Mouse (Mus musculus): ENCODE results near the gene Qrich1. TPM values are rescaled to one million over a fixed set of nuclear protein-coding genes. Genes with fewer than 3 reads are reported as not detected.
A peak's percentile ranks its signal among the peaks of the same experiment; 100 is the strongest.

The Qrich1 gene
- total RNA-seq (2015) (92.3 and 107 TPM in 2 replicates), total RNA-seq (2017) (133 and 134 TPM in 2 replicates)

DNA sequence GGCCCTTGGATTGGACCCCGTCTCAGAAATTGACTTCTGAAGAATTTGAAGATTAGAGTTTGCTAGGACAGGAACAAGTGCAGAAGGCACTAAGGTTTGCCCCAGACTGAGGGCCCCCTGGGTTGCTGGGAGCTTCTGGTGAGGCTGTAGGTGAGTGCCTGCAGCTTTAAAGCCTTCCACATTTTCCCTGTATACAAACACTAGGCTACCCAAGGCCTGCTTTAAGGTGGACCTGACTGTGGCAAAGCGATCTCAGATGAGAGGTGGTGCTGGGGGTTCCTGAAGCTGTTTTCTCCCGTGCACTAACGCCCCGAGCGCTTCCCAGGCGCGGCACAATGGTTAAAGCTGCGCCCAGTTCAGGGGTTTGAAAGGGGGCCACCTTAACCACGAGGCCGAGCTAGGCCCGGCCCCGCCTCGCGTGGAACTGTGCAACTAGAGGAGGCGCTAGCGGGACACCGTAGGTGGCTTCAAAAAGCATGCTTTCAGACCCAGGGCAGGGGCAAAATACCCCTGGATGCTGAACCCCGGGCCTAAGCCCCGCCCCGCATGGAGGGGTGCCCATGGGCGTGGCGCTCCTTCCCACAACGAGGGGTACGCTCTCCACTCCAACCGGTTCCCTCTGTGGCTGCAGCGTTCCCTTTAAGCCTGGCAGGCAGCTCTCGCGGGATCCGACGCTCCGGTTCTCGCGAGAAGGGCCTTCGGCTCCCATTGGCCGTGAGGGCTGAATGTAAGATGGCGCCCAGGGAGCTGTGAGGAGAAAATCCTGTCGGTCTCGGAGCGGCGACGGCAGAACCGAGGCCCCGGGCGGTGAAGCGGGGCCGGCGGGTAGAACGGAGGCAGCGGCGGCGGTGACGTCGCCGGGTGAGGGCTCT lies at the start of gene Qrich1:
Qrich1 (plus strand) TSS at position 427 of the 872 bp plus-strand sequence.
- peak; percentile 87 for ATAC-seq (replicated peaks; ENCODE audit: poor library complexity)

DNA sequence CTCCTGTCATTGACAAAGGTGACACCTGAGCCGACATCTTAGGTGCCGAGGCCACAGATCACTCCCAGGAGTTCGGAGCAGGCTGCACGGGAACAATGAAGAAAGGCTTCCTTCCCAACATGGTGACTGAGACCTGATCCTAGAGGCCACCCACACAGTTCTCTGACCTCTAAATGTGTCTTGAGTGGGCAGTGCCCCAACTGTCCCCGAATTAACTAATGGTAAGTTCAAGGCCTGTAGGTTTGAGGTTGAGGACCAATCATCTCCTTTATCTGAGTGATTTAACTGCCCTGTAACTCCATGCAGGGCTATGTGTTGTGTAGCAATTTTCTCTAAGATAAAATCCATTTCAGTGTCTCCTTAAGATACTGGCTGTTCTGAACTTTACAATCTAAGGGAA lies 47.2 kb upstream of the Qrich1 start:
- no peak for ATAC-seq (replicated peaks; ENCODE audit: poor library complexity)

DNA sequence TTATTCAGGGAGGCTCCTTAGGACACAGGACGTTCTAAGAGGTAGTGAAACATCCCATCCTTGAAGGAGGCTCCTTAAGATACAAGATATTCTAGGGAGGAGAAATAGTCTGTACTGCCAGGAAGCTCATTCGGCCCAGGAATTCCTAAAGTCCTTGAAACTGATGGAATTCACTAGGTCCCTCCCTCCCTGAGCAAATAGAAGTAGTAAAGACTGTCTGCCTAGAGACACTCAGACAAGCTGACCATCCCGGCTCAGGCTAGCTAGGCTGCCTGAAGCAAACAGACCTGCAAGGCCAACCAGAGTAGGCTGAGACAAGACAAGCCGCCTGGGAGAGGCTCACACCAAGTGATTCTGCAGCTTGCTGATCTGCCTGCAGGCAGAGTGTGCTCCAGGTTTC lies 46.8 kb upstream of the Qrich1 start:
- ATAC-seq (replicated peaks; ENCODE audit: poor library complexity): no peak

DNA sequence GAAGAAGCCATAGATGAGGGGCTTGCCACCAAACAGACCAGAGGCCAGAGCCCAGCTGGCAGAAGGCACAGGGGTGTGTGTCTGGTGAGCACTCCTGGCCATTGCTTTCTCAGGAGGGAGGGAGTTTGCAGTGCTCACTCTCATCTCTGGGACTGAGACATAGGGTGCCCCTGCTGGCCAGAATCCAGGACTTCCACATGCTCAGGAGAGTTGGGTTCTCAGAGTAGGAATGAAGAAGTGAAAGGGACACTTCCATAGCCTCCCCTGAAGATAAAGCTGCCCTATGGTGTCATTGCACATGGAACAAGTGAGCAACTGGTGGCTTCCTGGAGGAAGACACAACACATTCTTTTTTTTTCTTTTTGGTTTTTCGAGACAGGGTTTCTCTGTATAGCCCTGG lies 42.1 kb upstream of the Qrich1 start:
- peak; percentile 80 for ATAC-seq (replicated peaks; ENCODE audit: poor library complexity)

DNA sequence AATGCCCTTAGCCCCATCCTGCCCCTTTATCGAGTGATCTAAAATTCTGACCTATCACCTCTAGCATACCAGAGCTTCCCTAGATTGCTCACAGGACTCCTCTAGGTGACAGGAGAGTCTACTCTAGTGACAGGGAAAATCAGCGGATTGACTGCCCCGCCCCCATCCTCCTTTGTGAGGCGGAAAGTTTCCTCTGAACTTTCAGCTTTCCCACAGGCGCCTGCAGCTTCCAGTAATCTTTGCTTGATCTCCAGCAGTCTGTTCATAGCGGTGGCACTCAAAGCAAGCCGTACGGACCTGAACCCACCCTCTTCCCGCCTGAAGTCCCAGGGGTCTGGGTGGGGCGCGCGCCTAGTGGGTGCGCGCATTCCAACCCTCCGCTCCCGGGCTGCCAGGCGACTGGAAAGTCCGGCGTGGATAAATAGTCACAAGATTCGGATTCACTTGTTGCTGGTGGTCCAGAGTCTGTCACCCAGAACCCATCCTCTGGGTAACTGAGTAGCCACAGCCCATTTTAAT lies 37.9 kb upstream of the Qrich1 start:
- peak; percentile 24; the same call in 1 of the 2 replicates for ATAC-seq (replicated peaks; ENCODE audit: poor library complexity)

DNA sequence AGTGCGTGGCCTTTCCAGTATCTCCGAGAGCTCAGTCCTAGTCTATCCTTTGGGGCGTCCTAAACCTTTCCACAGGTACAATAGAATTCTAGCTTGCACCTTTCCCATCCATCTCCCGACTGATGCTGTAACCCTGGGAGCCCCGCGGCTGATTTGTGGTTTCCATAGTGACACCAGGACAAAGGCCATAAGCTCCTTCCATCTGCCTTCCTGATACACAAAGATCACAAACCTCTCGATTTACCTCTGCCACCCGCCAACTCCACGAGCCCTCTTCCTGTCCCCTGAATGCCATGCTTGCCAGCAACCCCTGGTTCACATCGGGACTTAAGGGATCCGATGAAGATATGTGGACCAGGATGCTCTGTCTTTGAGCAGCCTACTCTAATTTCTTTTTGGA lies 37.4 kb upstream of the Qrich1 start:
- no peak for ATAC-seq (replicated peaks; ENCODE audit: poor library complexity)

DNA sequence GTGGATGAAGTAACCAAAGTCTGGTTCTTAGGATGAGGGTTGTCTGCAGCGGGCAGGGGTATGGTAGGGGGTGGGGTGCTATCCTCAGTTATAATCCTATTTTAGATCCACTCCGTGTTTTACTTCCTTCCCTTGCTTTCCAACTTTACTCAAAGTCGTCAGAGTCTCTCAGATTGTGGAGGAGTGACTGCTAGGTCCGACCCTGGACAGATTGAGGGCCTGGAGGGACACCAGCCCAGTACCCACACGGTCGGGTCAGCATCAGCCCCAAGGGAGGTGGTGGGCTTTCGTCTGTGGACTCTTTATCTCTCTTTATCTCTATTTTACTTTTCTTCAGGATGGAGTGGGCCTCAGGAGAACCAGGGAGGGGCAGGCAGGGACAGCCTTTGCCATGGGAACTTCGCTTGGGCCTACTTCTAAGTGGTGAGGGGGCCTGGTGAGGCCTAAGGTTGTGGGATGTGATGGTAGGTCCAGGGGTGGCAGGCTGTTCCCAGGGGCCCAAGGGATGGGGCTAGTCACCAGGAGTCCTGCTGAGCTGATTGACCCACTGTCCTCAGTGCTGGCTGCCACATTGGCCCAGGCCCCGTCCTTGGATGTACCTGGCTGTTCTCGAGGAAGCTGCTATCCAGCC lies 36.8 kb upstream of the Qrich1 start, which contains the start of gene Lamb2:
Lamb2 (plus strand) TSS at position 16 of the 631 bp plus-strand sequence.
- ATAC-seq (replicated peaks; ENCODE audit: poor library complexity): peak; percentile 45; the same call in 1 of the 2 replicates

DNA sequence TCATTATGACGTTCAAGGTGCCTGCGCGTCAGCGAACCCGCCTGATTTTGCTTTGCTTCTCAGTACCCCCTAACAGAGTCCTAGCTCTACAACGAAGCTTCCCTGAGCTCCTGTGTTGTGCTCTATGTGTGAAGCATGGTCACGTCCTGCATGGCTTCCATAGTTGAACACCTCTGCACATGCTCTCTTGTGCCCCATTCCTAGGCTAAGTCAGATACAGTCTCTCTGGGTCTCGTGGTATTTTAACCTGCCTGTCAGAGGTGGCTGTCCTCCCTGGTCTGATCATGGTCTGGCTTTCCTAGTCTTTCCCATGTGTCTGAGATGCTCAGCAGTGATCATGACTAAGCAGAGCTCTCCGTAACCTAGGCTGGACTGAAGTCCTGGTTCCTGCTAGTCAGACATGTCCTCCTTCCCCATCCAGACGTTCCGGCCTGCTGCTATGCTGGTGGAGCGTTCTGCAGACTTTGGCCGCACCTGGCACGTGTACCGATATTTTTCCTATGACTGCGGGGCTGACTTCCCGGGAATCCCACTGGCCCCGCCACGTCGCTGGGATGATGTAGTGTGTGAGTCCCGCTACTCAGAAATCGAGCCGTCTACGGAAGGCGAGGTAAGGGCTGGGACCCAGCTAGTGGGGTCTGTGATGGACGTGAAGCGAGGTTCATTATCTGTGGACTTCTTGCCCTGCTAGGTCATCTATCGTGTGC lies 35.6 kb upstream of the Qrich1 start:
- no peak for ATAC-seq (replicated peaks; ENCODE audit: poor library complexity)

DNA sequence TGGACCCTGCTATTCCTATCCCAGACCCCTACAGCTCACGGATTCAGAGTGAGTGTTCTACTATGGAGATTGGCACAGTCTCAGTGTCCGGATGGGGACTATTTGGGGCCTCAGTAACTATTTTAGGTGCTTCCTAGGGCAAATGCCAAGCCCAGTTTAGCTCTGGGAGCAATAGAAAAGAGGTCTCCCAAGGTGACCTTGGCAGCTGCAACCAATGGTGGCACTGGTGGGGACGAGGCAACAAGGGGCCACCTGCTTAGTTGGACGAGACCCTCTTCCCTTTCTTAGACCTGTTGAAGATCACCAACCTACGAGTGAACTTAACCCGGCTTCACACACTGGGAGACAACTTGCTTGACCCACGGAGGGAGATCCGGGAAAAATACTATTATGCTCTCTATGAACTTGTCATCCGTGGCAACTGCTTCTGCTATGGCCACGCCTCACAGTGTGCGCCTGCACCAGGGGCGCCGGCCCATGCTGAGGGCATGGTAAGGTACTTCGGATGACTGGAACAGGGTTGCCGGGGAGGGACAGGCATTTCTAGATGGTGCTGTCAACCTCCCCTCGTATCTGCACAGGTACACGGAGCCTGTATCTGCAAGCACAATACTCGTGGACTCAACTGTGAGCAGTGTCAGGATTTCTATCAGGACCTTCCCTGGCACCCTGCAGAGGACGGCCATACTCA lies 34.9 kb upstream of the Qrich1 start:
- ATAC-seq (replicated peaks; ENCODE audit: poor library complexity): no peak

DNA sequence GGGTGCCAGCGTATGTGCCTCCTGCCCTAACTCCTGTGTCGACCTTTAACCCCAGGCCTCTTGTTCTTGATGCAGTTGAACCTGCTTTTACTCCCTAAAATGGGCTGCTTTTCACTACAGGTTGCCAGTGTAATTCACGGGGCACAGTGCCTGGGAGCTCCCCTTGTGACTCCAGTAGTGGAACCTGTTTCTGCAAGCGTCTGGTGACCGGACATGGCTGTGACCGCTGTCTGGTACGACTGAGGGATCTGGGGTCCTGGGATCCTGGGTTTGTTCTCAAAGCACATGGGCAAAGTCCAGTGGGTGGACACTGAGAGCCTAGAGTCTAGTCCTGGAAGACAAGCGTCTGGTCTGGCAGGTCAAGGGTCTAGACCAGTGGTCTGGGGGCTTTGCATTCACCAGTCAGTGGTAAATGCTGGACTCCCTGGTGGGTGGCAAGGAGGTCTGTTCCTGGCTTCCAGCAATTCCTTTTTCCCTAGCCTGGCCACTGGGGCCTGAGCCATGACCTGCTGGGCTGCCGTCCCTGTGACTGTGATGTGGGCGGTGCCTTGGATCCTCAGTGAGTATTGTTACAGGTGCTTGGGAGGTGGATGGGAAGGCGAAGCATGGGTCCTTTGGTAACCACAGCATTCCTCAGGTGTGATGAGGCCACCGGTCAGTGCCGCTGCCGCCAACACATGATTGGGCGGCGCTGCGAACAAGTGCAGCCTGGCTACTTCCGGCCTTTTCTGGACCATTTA lies 33.4 kb upstream of the Qrich1 start:
- no peak for ATAC-seq (replicated peaks; ENCODE audit: poor library complexity)

DNA sequence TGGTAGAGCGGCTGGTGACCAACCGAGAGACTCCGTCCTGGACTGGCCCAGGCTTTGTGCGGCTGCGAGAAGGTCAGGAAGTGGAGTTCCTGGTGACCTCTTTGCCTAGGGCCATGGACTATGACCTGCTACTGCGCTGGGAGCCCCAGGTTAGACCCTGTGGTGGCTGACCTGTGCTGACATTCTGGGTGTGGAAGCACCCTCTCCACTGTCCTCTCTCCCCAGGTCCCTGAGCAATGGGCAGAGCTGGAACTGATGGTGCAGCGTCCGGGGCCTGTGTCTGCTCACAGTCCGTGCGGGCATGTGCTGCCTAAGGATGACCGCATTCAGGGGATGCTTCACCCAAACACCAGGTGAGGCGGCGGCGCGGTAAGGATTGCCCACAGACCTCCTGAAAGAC lies 32.6 kb upstream of the Qrich1 start:
- ATAC-seq (replicated peaks; ENCODE audit: poor library complexity): no peak

DNA sequence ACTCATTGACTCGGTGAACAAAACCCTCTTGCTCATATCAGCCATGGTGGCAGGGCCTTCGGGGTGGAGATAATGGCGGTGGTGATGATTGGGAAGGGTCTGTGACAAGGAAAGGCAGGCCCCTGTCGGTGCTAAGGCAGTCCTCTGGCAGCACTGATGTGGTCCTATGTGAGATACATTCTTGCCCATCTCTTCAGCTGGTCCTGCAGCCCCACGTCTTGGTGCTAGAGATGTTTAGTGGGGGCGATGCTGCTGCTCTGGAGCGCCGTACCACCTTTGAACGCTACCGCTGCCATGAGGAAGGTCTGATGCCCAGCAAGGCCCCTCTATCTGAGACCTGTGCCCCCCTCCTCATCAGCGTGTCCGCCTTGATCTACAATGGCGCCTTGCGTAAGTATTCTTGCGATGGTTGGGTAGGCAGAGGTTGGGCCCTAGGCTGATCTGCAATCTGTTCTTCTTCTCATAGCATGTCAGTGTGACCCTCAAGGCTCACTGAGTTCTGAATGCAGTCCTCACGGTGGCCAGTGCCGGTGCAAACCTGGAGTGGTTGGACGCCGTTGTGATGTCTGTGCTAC lies 31.2 kb upstream of the Qrich1 start:
- no peak for ATAC-seq (replicated peaks; ENCODE audit: poor library complexity)

DNA sequence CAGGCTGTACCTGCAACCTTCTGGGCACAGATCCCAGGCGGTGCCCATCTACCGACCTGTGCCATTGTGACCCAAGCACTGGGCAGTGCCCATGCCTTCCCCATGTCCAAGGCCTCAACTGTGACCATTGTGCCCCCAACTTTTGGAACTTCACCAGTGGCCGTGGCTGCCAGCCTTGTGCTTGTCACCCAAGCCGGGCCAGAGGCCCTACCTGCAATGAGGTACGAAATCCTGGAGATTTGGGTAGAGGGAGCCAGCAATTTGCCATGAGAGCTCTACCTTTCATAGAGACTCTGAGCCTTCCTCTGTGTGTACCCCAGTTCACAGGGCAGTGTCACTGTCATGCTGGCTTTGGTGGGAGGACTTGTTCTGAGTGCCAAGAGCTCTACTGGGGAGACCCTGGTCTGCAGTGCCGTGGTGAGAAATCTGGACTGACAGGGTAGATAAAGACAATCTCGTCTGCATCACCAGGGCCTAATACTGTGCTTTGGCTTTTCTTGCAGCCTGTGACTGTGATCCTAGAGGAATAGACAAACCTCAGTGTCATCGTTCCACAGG lies 29.6 kb upstream of the Qrich1 start:
- no peak for ATAC-seq (replicated peaks; ENCODE audit: poor library complexity)

DNA sequence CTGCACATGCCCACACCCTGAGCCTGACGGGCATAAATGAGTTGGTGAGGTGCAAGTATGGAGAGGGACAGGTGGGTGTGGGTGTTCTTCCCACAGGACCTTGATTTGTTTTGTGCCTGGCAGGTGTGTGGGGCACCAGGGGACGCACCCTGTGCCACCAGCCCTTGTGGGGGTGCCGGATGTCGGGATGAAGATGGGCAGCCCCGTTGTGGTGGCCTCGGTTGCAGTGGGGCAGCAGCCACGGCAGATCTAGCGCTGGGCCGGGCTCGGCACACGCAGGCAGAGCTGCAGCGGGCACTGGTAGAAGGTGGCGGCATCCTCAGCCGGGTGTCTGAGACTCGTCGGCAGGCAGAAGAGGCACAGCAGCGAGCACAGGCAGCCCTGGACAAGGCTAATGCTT lies 28.2 kb upstream of the Qrich1 start:
- ATAC-seq (replicated peaks; ENCODE audit: poor library complexity): no peak

DNA sequence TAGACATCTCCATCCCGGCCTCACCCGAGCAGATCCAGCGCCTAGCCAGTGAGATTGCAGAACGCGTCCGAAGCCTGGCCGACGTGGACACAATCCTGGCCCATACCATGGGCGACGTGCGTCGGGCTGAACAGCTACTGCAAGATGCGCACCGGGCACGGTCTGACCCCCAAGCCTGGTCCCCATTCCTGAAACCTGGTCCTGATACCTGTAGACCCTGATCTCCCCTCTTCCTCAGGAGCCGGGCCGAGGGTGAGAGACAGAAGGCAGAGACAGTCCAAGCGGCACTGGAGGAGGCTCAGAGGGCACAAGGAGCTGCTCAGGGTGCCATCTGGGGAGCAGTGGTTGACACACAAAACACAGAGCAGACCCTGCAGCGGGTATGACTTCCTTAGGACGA lies 27.4 kb upstream of the Qrich1 start:
- no peak for ATAC-seq (replicated peaks; ENCODE audit: poor library complexity)

DNA sequence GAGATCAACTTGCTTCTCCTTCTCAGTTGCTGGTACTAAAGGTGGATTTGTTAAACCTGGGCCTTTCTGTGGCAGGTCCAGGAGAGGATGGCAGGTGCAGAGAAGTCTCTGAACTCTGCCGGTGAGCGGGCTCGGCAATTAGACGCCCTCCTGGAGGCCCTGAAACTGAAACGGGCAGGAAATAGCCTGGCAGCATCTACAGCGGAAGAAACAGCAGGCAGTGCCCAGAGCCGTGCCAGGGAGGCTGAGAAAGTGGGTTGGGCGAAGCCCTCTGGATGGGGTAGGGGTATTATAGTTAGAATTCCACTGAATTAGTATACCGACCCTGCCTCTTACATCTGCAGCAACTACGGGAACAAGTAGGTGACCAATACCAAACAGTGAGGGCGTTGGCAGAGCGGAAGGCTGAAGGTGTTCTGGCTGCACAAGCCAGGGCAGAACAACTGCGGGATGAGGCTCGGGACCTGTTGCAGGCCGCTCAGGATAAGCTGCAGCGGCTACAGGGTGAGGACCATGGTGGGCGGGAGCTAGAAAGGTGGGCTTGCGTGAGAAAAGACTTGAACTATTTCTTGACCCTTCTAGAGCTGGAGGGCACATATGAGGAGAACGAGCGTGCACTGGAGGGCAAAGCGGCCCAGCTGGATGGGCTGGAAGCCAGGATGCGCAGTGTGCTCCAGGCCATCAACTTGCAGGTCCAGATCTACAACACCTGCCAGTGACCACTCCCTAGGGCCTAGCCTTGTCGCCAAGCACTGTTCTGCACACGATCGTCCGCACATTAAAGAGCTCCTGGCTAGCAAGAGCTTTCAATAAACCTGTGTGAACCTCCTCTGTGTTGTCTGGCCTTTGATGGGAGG lies 26.7 kb upstream of the Qrich1 start:
- no peak for ATAC-seq (replicated peaks; ENCODE audit: poor library complexity)

DNA sequence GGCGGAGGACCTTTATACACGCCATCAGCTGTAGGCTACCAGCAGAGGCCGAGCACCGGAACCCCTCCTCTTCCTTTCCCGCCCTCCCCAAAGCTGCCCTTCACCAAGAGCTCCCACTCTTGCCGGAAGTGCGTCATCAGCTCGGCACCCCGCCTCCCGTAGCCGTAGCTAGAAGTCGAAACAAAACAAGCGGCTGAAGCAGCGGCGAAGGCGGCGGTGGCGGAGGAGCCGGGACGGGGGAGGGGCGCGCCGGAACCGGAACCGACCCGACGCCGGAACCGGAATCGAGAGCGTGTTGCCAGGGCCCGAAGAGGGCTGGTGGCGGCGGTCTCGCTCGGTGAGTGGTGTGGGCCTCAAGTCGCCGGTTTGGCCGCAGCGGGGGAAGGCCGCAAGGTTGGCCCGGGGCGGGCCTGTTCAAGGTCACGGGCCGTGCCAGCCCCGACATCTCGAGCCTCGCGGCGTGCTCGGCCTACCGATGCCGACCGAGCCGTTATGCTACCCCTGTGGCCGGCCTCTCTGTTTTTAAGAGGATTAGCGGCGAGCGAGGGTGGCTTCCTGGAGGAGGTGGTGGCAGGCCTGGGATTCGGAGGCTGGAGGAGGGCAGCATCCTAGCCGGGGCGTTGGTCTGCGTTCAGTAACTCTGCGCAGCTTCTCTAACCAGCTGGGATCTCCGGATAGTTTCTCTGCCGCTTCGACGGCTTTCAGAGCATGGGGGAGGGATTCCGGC lies 25.9 kb upstream of the Qrich1 start, which contains the start of gene Usp19:
Usp19 (plus strand) TSS at position 44 of the 727 bp plus-strand sequence.
- peak; percentile 90 for ATAC-seq (replicated peaks; ENCODE audit: poor library complexity)

DNA sequence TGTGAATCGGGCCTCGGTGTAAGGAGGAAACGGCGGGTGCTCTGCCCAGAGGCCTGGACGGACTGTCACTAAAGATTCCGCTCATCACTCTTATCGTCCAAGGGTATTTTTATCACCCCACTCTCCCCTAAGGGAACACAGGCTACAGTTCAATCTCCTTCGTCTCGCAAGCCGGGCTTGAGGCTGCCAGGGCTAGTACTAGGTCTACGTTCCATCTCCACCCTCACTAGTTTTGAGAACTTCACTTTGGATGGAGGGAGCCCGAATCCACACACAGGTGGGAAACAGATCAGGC lies 25.4 kb upstream of the Qrich1 start:
- ATAC-seq (replicated peaks; ENCODE audit: poor library complexity): no peak

All from megakaryocyte progenitor cell, adult 5-6 weeks (primary cell).